Mouse (Mus musculus) forebrain, embryonic 11.5 days (tissue): ENCODE results near the gene Spop. TPM values are rescaled to one million over a fixed set of nuclear protein-coding genes. Genes with fewer than 3 reads are reported as not detected.
A peak's percentile ranks its signal among the peaks of the same experiment; 100 is the strongest.

Experiments used
- ATAC-seq: fragments of 200-750 bp; cut with Nextera tagmentation; replicated peaks from 2 replicates; pipeline ENCODE4 v1.8.0; 2017; ENCODE audit warnings: moderate TSS enrichment; ENCODE audit not compliant: low FRiP score
- DNase-seq: peaks from one replicate; pipeline ENCODE4 v3.0.0-alpha.2; 2017; ENCODE audit warnings: low spot score
- H3K27ac ChIP-seq: fragments of 300-500 bp; sonication (generic); 2 replicates; pipeline ENCODE4 v1.5.1; 2014; ENCODE audit warnings: low read depth, low read length
- H3K27me3 ChIP-seq: fragments of 300-500 bp; sonication (generic); 2 replicates; pipeline ENCODE4 v1.6.1; 2014; ENCODE audit warnings: mild to moderate bottlenecking, low read length, mixed read lengths; ENCODE audit not compliant: control insufficient read depth, insufficient read depth
- H3K36me3 ChIP-seq: fragments of 300-500 bp; sonication (generic); 2 replicates; pipeline ENCODE4 v1.6.1; 2014; ENCODE audit warnings: mild to moderate bottlenecking, low read length, moderate library complexity, mixed read lengths; ENCODE audit not compliant: control insufficient read depth, insufficient read depth
- H3K4me1 ChIP-seq: fragments of 300-500 bp; sonication (generic); replicated peaks from 2 replicates; pipeline ENCODE4 v1.6.1; 2014; ENCODE audit warnings: low read length, mixed read lengths; ENCODE audit not compliant: control insufficient read depth, insufficient read depth
- H3K4me2 ChIP-seq: fragments of 300-500 bp; sonication (generic); 2 replicates; pipeline ENCODE4 v1.6.1; 2014; ENCODE audit warnings: low read depth, mild to moderate bottlenecking, low read length, moderate library complexity, mixed read lengths; ENCODE audit not compliant: severe bottlenecking
- H3K4me3 ChIP-seq: fragments of 300-500 bp; sonication (generic); 2 replicates; pipeline ENCODE4 v1.5.1; 2014; ENCODE audit warnings: low read depth, low read length
- H3K9ac ChIP-seq: fragments of 300-500 bp; sonication (generic); 2 replicates; pipeline ENCODE4 v1.6.1; 2014; ENCODE audit warnings: low read length
- H3K9me3 ChIP-seq: fragments of 300-500 bp; sonication (generic); 2 replicates; pipeline ENCODE4 v1.6.1; 2016; ENCODE audit warnings: low read length, mixed read lengths; ENCODE audit not compliant: control insufficient read depth
- WGBS: fragments of 180-500 bp; shearing (Covaris S2); extraction: QIAGEN DNeasy Blood & Tissue Kit; methylation state at CpG from one replicate; pipeline ENCODE4 v1.1.7; 2014; 5-methylcytosine and 5-hydroxymethylcytosine counted together
- polyA plus RNA-seq: library from polyadenylated mRNA; unstranded; fragments of >200 nt; fragmentation: Nextera tagmentation; extraction: Ambion mirVana; gene quantifications from 2 replicates; pipeline ENCODE4 v1.2.1, GENCODE M21; 2014

The Spop gene
- polyA plus RNA-seq, 1 experiment from 2014 or later = 144 TPM

- Histone ChIP-seq H3K27ac (no peak overlapping the region), H3K9me3 (no peaks in the 10 kb centered on the region), H3K36me3 (no peaks in the 10 kb centered on the region), H3K4me3 (peak overlapping the region; percentile 46; the same call in 1 of the 2 replicates), H3K4me2 (peak overlapping the region; percentile 62), H3K4me1 (peaks cover 3% of the 10 kb centered on the region; the same call in 1 of the 2 replicates), H3K9ac (no peak overlapping the region), H3K27me3 (peaks cover 2% of the 10 kb centered on the region; the same call in 1 of the 2 replicates)
- ATAC-seq (no peak), DNase-seq (no peak)
These were observed 2.1 kb downstream of the Spop start for GRCm38 (mm10) chr11:95415931-95416330.

- Histone ChIP-seq H3K27me3 (peaks cover 2% of the 10 kb centered on the region; the same call in 1 of the 2 replicates), H3K4me3 (no peak overlapping the region), H3K9me3 (no peaks in the 10 kb centered on the region), H3K9ac (no peak overlapping the region), H3K27ac (no peak overlapping the region), H3K4me2 (no peak overlapping the region), H3K36me3 (no peaks in the 10 kb centered on the region), H3K4me1 (peaks cover 3% of the 10 kb centered on the region; the same call in 1 of the 2 replicates)
- ATAC-seq (no peak), DNase-seq (no peak)
- 91% methylated on average over 5 of the region's 5 CpGs for WGBS
These were observed 3.5 kb downstream of the Spop start for GRCm38 (mm10) chr11:95417341-95417740.

GRCm38 (mm10) chr11:95420880-95421435 lies 7.1 kb downstream of the Spop start:
- no peak overlapping the region for H3K4me3 ChIP-seq
- H3K27me3 ChIP-seq = no peaks in the 10 kb centered on the region
- no peak overlapping the region for H3K4me2 ChIP-seq
- no peak overlapping the region for H3K27ac ChIP-seq
- 85% methylated on average over 2 of the region's 2 CpGs for WGBS
- no peaks in the 10 kb centered on the region; the same call in 1 of the 2 replicates for H3K4me1 ChIP-seq
- DNase-seq (no peak), ATAC-seq (no peak)
- H3K9me3 ChIP-seq = no peaks in the 10 kb centered on the region
- H3K36me3 ChIP-seq = no peaks in the 10 kb centered on the region
- H3K9ac ChIP-seq = no peak overlapping the region

GRCm38 (mm10) chr11:95423505-95423904 lies 9.6 kb downstream of the Spop start:
- Histone ChIP-seq H3K27me3 (no peaks in the 10 kb centered on the region), H3K9ac (no peak overlapping the region), H3K4me3 (no peak overlapping the region), H3K36me3 (no peaks in the 10 kb centered on the region), H3K27ac (no peak overlapping the region), H3K4me2 (no peak overlapping the region), H3K4me1 (no peaks in the 10 kb centered on the region), H3K9me3 (no peaks in the 10 kb centered on the region)
- ATAC-seq (no peak), DNase-seq (no peak)
- WGBS = 83% methylated on average over 3 of the region's 3 CpGs

GRCm38 (mm10) chr11:95431344-95431743 lies 17.5 kb downstream of the Spop start:
- H3K27me3 ChIP-seq = no peaks in the 10 kb centered on the region
- no peak overlapping the region for H3K4me2 ChIP-seq
- H3K9me3 ChIP-seq = no peaks in the 10 kb centered on the region
- H3K36me3 ChIP-seq = no peaks in the 10 kb centered on the region
- ATAC-seq (no peak), DNase-seq (no peak)
- H3K4me1 ChIP-seq = no peaks in the 10 kb centered on the region
- no peak overlapping the region for H3K27ac ChIP-seq
- no peak overlapping the region for H3K4me3 ChIP-seq
- 89% methylated on average over 2 of the region's 2 CpGs for WGBS
- no peak overlapping the region for H3K9ac ChIP-seq

GRCm38 (mm10) chr11:95432194-95432593 lies 18.3 kb downstream of the Spop start:
- no peaks in the 10 kb centered on the region for H3K4me1 ChIP-seq
- H3K4me3 ChIP-seq = no peak overlapping the region
- no peak for DNase-seq
- H3K9me3 ChIP-seq = no peaks in the 10 kb centered on the region
- no peak for ATAC-seq
- no peak overlapping the region for H3K27ac ChIP-seq
- no peaks in the 10 kb centered on the region for H3K36me3 ChIP-seq
- H3K27me3 ChIP-seq = no peaks in the 10 kb centered on the region
- no peak overlapping the region for H3K9ac ChIP-seq
- WGBS = 90% methylated on average over 2 of the region's 2 CpGs
- no peak overlapping the region for H3K4me2 ChIP-seq

- H3K4me2 ChIP-seq = no peak overlapping the region
- H3K27ac ChIP-seq = no peak overlapping the region
- no peaks in the 10 kb centered on the region for H3K4me1 ChIP-seq
- H3K9me3 ChIP-seq = no peaks in the 10 kb centered on the region
- no peaks in the 10 kb centered on the region for H3K27me3 ChIP-seq
- H3K4me3 ChIP-seq = no peak overlapping the region
- WGBS = 10% methylated on average over 2 of the region's 2 CpGs
- no peaks in the 10 kb centered on the region; the same call in 1 of the 2 replicates for H3K36me3 ChIP-seq
- H3K9ac ChIP-seq = no peak overlapping the region
- ATAC-seq = no peak
- DNase-seq = no peak
These were observed 31.5 kb downstream of the Spop start for GRCm38 (mm10) chr11:95445371-95445770.

GRCm38 (mm10) chr11:95446580-95447305 lies 32.9 kb downstream of the Spop start:
- H3K27ac ChIP-seq = no peak overlapping the region
- H3K4me3 ChIP-seq = no peak overlapping the region
- H3K27me3 ChIP-seq = no peaks in the 10 kb centered on the region
- no peak for ATAC-seq
- no peaks in the 10 kb centered on the region; the same call in 1 of the 2 replicates for H3K36me3 ChIP-seq
- no peak for DNase-seq
- H3K4me1 ChIP-seq = no peaks in the 10 kb centered on the region
- no peak overlapping the region for H3K9ac ChIP-seq
- WGBS = 91% methylated on average over 6 of the region's 6 CpGs
- no peak overlapping the region for H3K4me2 ChIP-seq
- H3K9me3 ChIP-seq = no peaks in the 10 kb centered on the region

- WGBS = 35% methylated on average over 3 of the region's 3 CpGs
- no peaks in the 10 kb centered on the region for H3K27me3 ChIP-seq
- ATAC-seq = no peak
- H3K27ac ChIP-seq = no peak overlapping the region
- no peaks in the 10 kb centered on the region for H3K4me1 ChIP-seq
- H3K36me3 ChIP-seq = no peaks in the 10 kb centered on the region; the same call in 1 of the 2 replicates
- no peak overlapping the region for H3K4me2 ChIP-seq
- DNase-seq = no peak
- no peak overlapping the region for H3K4me3 ChIP-seq
- no peaks in the 10 kb centered on the region for H3K9me3 ChIP-seq
- no peak overlapping the region for H3K9ac ChIP-seq
These were observed 34.5 kb downstream of the Spop start for GRCm38 (mm10) chr11:95448346-95448745.
